18 mouse cellular contexts compared by ENCODE assay signal in the genomic region with DNA sequence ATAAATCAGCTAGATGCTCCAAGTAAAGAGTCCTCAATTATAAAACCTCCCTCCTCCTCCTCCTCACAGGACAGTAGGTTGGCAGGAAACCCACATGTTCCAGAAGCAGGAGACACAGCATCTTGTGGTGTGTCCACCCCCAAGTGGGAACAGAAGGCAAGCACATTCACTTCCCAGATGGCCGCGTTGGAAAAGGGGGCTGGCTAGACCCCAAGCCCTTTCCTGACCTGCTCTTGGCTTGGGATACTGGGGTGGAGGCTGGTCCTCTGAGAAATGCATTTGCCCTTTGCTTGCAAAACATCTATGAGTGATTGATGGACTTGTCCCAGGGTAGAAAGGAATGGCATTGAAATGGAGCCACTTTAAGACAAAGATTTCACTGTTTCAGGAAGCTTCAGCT.
DNase-seq lines count a peak whose midpoint lies in the region; ATAC-seq and TF ChIP-seq lines count a peak whose summit lies in the region.
"Had no signal": no experiment of that assay in that cellular context is flagged by ENCODE, and none has a peak within 500 bp of the region (broad histone marks: within the 10 kb centered on the region; RNA-seq: fewer than 3 reads in every experiment).

No protein-coding gene starts in this region.

- H3K27ac ChIP-seq in layer of hippocampus, adult 2 months: peak overlapping the region; percentile 89
- peak overlapping the region; percentile 93 for H3K27ac ChIP-seq in brown adipose tissue, adult 24 weeks (replicated peaks; ENCODE audit: low read depth, low read length)
- H3K27ac ChIP-seq: embryonic facial prominence, embryonic 13.5 days; limb, embryonic 12.5 days; liver, embryonic 12.5 days had no signal

- peak; percentile 47 for ATAC-seq in frontal cortex, adult (ENCODE audit: low TSS enrichment)
- ATAC-seq: forebrain, embryonic 16.5 days; liver, embryonic 12.5 days had no signal

- TF ChIP-seq CTCF in layer of hippocampus, adult 2 months (conservative IDR thresholded peaks at IDR 0.05): no peak

- H3K4me3 ChIP-seq in layer of hippocampus, adult 2 months: no peak overlapping the region
- no peak overlapping the region for H3K4me3 ChIP-seq in brown adipose tissue, adult 24 weeks (ENCODE audit: insufficient read depth, low read depth, low read length)
- H3K4me3 ChIP-seq: embryonic facial prominence, embryonic 13.5 days; limb, embryonic 12.5 days; liver, embryonic 12.5 days had no signal

- H3K4me1 ChIP-seq in brown adipose tissue, adult 24 weeks (ENCODE audit: control insufficient read depth, insufficient read depth, insufficient read length, low read length): 0 out of 2 replicates have a peak, but pooled peaks cover 2% of the 10 kb centered on the region
- H3K4me1 ChIP-seq: limb, embryonic 12.5 days; liver, embryonic 12.5 days had no signal

- no peak for DNase-seq in frontal cortex, postnatal 10 days (ENCODE audit: low spot score in 2 of 2)
- DNase-seq in layer of hippocampus, adult 2 months (ENCODE audit: low spot score in 2 of 2): no peak
- DNase-seq in layer of hippocampus, postnatal 10 days (ENCODE audit: low spot score in 2 of 2): no peak
- peak; percentile 81 for DNase-seq in gastrocnemius, postnatal 25 days
- no peak for DNase-seq in neural tube, embryonic 10.5 days (ENCODE audit: extremely low spot score, low spot score)
- DNase-seq: cerebellum, adult 8-10 months; heart, postnatal 36 days; kidney, adult 11 months; layer of hippocampus, postnatal 36 days; lung, embryonic 14.5 days; lung, postnatal 36 days; thymus, postnatal 14 days had no signal
